Mouse (Mus musculus) thymus, postnatal 0 days (tissue): ENCODE results near the gene Chd2. TPM values are rescaled to one million over a fixed set of nuclear protein-coding genes. Genes with fewer than 3 reads are reported as not detected.

ENCODE experiments used
- DNase-seq: peaks from one replicate; pipeline ENCODE4 v3.0.0-alpha.2; 2015; ENCODE audit warnings: low spot score
- polyA plus RNA-seq: library from polyadenylated mRNA; unstranded; fragments of >200 nt; fragmentation: Nextera tagmentation; extraction: Ambion mirVana; gene quantifications from 2 replicates; pipeline ENCODE4 v1.2.1, GENCODE M21; 2015

Gene Chd2
- polyA plus RNA-seq, 1 experiment from 2014 or later, result 64.2 TPM

- DNase-seq, result no peak
These were observed 163.6 kb downstream of the Chd2 start for GRCm38 (mm10) chr7:73378034-73378433.

- no peak for DNase-seq
These were observed 164.3 kb downstream of the Chd2 start for GRCm38 (mm10) chr7:73377307-73377706.

Other genes starting within 250 kb of the Chd2 start
- 1.6 and 1.7 TPM in 2 replicates for gene Rgma, start 166.3 kb downstream of the Chd2 start, polyA plus RNA-seq
- 10.4 and 11.7 TPM in 2 replicates for gene Fam174b, start 198.5 kb upstream of the Chd2 start, polyA plus RNA-seq